Mouse (Mus musculus) forebrain, embryonic 15.5 days (tissue): ENCODE measurements around the gene Rnd1. TPM values are rescaled to one million over a fixed set of nuclear protein-coding genes. Genes with fewer than 3 reads are reported as not detected.
A peak's percentile ranks its signal among the peaks of the same experiment; 100 is the strongest.

Experiments
- ATAC-seq: fragments of 200-750 bp; cut with Nextera tagmentation; replicated peaks from 2 replicates; pipeline ENCODE4 v1.8.0; 2017; ENCODE audit warnings: mild to moderate bottlenecking, moderate TSS enrichment, moderate library complexity
- H3K27ac ChIP-seq: fragments of 300-500 bp; sonication (generic); replicated peaks from 2 replicates; pipeline ENCODE4 v1.5.1; 2015; ENCODE audit warnings: mild to moderate bottlenecking, inconsistent platforms
- H3K27me3 ChIP-seq: fragments of 300-500 bp; sonication (generic); 2 replicates; pipeline ENCODE4 v1.6.1; 2015; ENCODE audit warnings: inconsistent platforms
- H3K36me3 ChIP-seq: fragments of 300-500 bp; sonication (generic); 2 replicates; pipeline ENCODE4 v1.6.1; 2015; ENCODE audit warnings: mild to moderate bottlenecking, inconsistent platforms
- H3K4me1 ChIP-seq: fragments of 300-500 bp; sonication (generic); 2 replicates; pipeline ENCODE4 v1.6.1; 2015; ENCODE audit warnings: inconsistent platforms
- H3K4me2 ChIP-seq: fragments of 300-500 bp; sonication (generic); replicated peaks from 2 replicates; pipeline ENCODE4 v1.6.1; 2015; ENCODE audit warnings: mild to moderate bottlenecking, inconsistent platforms
- H3K4me3 ChIP-seq: fragments of 300-500 bp; sonication (generic); 2 replicates; pipeline ENCODE4 v1.5.1; 2015; ENCODE audit warnings: mild to moderate bottlenecking, inconsistent platforms
- H3K9ac ChIP-seq: fragments of 300-500 bp; sonication (generic); replicated peaks from 2 replicates; pipeline ENCODE4 v1.6.1; 2015; ENCODE audit warnings: mild to moderate bottlenecking, inconsistent platforms
- H3K9me3 ChIP-seq: fragments of 300-500 bp; sonication (generic); 2 replicates; pipeline ENCODE4 v1.6.1; 2016; ENCODE audit warnings: inconsistent platforms
- WGBS: fragments of 180-500 bp; shearing (Covaris S2); methylation state at CpG from one replicate; pipeline ENCODE4 v1.1.7; 2015; ENCODE audit warnings: mixed read lengths; 5-methylcytosine and 5-hydroxymethylcytosine counted together
- polyA plus RNA-seq: library from polyadenylated mRNA; unstranded; fragments of >200 nt; fragmentation: Nextera tagmentation; extraction: Ambion mirVana; gene quantifications from 2 replicates; pipeline ENCODE4 v1.2.1, GENCODE M21; 2015

Rnd1 gene
- polyA plus RNA-seq, 1 experiment from 2014 or later = 12.8 TPM

DNA sequence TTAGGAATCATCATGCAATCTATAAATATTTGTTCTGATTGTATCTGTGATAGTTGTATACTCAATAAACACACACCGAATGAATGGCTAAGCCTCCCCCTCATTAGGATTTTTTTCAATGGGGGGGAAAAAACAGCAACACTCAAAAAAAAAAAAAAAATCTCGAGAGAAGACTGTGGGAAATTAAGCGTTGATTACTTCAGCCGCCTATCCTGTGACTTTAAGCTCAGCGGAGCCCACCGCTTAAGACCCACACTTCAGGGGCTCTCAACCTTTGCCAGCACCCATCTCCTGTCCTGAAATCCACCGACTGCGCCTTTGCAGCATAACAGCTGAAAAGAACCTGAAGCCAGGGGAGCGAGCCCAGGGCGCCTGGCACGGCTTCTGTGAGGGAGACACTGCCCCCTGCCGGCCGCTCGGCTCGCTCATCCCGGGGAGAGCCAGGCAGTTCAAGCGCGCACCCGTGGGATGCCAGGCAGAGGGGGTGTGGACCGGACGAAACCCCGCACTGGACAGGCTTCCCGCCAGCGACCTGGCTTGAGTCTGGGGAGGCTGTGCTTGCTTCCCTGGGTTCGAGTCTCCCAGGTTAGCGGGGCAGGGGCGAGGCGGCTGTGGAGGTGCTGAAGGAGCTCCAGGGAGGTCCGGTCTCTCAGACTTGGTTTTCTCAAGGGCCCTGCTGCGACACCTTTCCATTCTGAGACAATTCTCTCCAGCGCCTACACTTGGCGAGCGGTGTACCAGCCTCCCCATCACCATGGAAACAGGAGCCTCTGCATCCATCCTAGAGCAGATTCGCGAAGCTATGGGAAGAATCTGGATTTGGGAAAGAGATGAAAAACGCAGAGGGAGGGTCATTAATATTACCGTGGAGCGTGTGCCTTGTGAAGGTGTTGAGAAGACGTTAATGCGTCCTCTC lies 22.2 kb upstream of the Rnd1 start:
- Histone ChIP-seq H3K9ac (peak overlapping the region; percentile 46), H3K27ac (peak overlapping the region; percentile 73), H3K27me3 (peaks cover 16% of the 10 kb centered on the region), H3K9me3 (no peaks in the 10 kb centered on the region), H3K4me1 (peaks cover 11% of the 10 kb centered on the region), H3K4me3 (peak overlapping the region; percentile 44), H3K36me3 (no peaks in the 10 kb centered on the region), H3K4me2 (peak overlapping the region; percentile 74)
- WGBS = 3% methylated on average over 40 of the region's 40 CpGs
- ATAC-seq = peak; percentile 91

DNA sequence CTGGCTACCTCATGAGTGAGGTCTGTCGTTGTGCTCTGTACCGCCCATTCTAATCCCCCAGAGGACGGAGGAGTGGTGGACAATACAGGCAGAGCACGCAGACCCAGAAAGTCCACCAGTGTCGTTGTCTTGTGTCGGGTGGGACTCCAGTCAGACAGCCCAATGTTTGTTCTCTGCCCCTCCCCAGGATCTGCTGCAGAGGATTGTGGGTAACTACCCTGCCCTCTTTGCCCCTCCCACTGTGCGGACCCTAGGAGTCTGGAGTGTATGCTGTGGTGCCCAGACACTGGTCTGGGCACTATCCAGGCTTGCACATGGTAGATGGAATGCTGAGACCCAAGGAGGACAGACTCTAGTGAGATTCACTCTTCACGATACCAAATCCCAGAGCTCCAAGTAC lies 19.0 kb upstream of the Rnd1 start:
- Histone ChIP-seq H3K27ac (no peak overlapping the region), H3K27me3 (peaks cover 8% of the 10 kb centered on the region), H3K4me2 (no peak overlapping the region), H3K36me3 (no peaks in the 10 kb centered on the region), H3K4me1 (peaks cover 20% of the 10 kb centered on the region), H3K9ac (no peak overlapping the region), H3K4me3 (no peak overlapping the region), H3K9me3 (no peaks in the 10 kb centered on the region)
- WGBS = 53% methylated on average over 8 of the region's 8 CpGs
- ATAC-seq = no peak

DNA sequence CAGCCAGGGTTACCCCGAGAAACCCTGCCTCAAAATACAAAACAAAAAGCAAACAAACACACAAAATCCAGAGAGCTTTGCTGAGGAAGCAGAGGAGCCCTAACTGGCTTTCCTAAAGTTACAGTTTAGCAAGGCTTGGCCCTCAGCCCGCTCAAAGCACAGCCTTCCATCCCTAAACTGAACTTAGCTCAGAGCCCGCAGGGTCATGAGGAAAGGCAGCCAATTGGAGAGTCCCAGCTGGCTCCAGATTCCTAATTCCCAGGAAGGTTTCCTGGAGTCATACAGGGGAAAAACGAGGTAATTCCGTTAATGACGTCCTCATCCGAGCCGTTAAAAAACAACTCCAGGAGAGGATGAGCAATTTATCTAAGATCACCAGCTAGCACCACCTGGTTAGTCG lies 18.5 kb upstream of the Rnd1 start:
- H3K4me1 ChIP-seq = peaks cover 24% of the 10 kb centered on the region
- no peak overlapping the region for H3K4me2 ChIP-seq
- H3K9ac ChIP-seq = no peak overlapping the region
- no peaks in the 10 kb centered on the region for H3K36me3 ChIP-seq
- WGBS = 52% methylated on average over 9 of the region's 9 CpGs
- peaks cover 3% of the 10 kb centered on the region for H3K27me3 ChIP-seq
- no peak for ATAC-seq
- no peaks in the 10 kb centered on the region for H3K9me3 ChIP-seq
- no peak overlapping the region for H3K4me3 ChIP-seq
- no peak overlapping the region for H3K27ac ChIP-seq

DNA sequence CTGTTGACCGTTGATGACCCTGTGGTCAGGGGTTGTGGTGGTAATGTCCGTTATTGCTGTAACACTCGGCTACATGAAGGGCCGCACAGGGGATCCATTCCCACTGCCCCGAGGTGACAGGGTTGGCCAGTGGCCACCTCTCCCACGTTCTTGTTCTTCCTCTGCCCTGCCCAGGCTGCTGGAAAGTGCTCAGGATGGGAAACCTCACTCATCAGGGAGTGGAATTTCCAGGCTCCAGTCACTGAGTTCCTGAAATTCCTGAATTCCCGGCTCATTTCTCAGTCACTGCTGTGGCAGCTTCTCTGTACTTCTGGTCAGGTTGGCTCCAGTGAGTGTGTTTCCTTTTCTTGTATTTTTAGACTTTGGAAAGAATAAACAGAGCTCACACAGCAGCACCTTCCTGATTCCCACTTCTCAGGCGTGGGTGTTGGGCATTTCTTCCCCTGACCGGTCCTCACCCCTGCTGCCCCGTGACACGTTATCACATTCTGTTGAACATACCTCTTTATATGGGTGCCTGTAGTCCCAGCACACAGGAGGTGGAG lies 15.0 kb upstream of the Rnd1 start:
- H3K36me3 ChIP-seq = no peaks in the 10 kb centered on the region
- no peak for ATAC-seq
- H3K9me3 ChIP-seq = no peaks in the 10 kb centered on the region
- H3K9ac ChIP-seq = no peak overlapping the region
- peaks cover 13% of the 10 kb centered on the region for H3K4me1 ChIP-seq
- no peak overlapping the region for H3K4me2 ChIP-seq
- H3K27ac ChIP-seq = no peak overlapping the region
- no peak overlapping the region for H3K4me3 ChIP-seq
- 62% methylated on average over 11 of the region's 11 CpGs for WGBS
- no peaks in the 10 kb centered on the region for H3K27me3 ChIP-seq

DNA sequence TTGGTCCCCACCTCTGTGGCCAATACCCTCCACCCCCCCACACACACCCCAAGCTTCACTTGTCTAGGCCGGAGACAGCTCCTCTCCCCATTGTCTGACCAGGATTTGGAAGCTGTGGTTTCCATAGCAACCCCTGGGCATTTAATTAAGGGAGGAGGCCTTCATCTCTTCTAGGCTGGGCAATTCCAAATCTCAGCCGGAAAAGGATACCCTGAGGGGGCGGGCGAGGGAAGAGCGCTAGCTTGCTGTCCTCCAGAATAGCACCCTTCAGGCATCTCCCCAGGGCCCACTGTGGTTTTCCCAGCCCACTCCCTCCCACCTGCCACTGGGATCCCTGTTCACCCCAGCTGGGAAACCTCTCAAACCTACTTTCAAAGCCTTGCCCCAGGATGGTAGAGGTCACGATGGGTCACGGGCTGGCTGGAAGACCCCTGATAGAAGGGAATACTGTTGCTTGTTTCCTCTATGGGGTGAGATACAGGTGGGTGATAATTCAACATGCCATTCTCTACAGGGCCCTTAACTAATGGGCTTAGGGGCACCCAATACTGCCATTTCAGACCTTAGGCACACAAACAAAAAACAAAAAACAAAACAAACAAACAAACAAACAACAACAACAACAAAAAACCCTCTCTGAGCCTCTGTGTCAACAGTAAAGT lies 14.4 kb upstream of the Rnd1 start:
- Histone ChIP-seq H3K4me3 (no peak overlapping the region), H3K4me2 (no peak overlapping the region), H3K4me1 (peaks cover 13% of the 10 kb centered on the region), H3K27me3 (no peaks in the 10 kb centered on the region), H3K36me3 (no peaks in the 10 kb centered on the region), H3K27ac (no peak overlapping the region), H3K9me3 (no peaks in the 10 kb centered on the region), H3K9ac (no peak overlapping the region)
- ATAC-seq = 0 out of 2 replicates have a peak, but pooled peaks have one; percentile 19
- WGBS = 13% methylated on average over 7 of the region's 7 CpGs

DNA sequence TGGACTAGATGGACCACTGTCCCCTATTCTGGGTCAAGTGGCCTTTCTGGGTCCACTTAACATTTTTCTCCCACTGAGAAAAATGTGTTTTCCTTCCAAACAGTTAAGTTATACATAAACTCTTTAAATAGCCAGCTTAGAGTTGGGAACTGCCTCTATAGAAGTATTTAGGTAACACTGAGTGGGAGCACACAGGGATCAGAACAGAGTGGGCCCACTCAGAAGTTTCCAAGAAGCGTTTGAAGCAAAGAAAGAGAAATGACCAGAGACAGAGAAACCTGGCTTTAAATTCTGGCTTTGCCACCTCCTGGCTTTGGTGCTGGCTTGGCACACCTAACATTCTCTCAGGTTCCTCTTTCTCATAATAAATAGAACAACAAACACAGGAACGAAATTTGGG lies 12.4 kb upstream of the Rnd1 start:
- H3K4me2 ChIP-seq = no peak overlapping the region
- H3K36me3 ChIP-seq = no peaks in the 10 kb centered on the region
- H3K4me1 ChIP-seq = peaks cover 13% of the 10 kb centered on the region
- no peak overlapping the region for H3K4me3 ChIP-seq
- H3K9ac ChIP-seq = no peak overlapping the region
- no peak overlapping the region for H3K27ac ChIP-seq
- 83% methylated on average over 2 of the region's 2 CpGs for WGBS
- ATAC-seq = no peak
- H3K9me3 ChIP-seq = no peaks in the 10 kb centered on the region
- no peaks in the 10 kb centered on the region for H3K27me3 ChIP-seq

DNA sequence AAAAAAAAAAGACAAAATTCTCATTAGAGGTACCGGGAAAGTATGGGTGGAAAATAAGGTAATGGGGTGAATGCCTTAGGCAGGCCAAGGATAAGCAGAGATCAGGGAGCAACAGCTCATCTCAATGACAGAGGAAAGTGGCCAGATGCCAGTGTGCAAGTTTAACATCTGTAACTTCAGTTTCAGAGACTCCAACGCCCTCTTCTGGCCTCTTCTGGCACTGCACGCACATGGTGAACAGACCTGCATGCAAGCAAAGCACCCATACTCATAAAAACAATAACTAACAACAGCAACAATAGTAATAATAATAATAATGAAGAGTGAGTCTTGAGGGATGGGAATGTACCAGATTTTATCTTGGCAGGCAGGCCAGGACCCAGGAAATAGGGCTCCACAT lies 8.7 kb upstream of the Rnd1 start:
- no peak overlapping the region for H3K4me3 ChIP-seq
- H3K9me3 ChIP-seq = no peaks in the 10 kb centered on the region
- peaks cover 2% of the 10 kb centered on the region for H3K4me1 ChIP-seq
- H3K4me2 ChIP-seq = no peak overlapping the region
- WGBS = 69% methylated on average over 3 of the region's 3 CpGs
- no peak overlapping the region for H3K9ac ChIP-seq
- H3K36me3 ChIP-seq = no peaks in the 10 kb centered on the region
- H3K27me3 ChIP-seq = no peaks in the 10 kb centered on the region
- no peak for ATAC-seq
- H3K27ac ChIP-seq = no peak overlapping the region

DNA sequence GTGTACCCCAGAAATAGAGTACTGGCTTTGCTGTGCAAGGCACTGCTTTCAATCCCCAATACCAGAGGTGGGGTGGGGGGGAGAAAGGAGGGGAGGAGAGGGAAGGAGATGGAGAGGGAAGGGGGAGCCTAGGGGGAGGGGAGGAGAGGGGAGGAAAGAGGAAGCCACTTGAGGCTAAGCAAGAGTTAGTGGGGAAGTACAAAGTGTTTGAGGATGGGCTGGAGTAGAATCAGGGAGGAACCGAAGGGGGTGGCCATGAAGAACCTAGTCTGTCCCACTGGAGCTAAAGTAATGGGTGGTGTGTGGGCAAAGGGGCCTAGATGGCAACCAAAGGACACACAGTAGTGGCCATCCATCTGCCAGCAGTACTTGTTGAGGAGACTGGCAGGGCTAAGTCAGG lies 6.5 kb upstream of the Rnd1 start:
- WGBS = 96% methylated on average over 1 of the region's 1 CpGs
- Histone ChIP-seq H3K27ac (no peak overlapping the region), H3K9ac (no peak overlapping the region), H3K4me1 (no peaks in the 10 kb centered on the region), H3K9me3 (no peaks in the 10 kb centered on the region), H3K36me3 (no peaks in the 10 kb centered on the region), H3K27me3 (no peaks in the 10 kb centered on the region), H3K4me3 (no peak overlapping the region), H3K4me2 (no peak overlapping the region)
- ATAC-seq = no peak

DNA sequence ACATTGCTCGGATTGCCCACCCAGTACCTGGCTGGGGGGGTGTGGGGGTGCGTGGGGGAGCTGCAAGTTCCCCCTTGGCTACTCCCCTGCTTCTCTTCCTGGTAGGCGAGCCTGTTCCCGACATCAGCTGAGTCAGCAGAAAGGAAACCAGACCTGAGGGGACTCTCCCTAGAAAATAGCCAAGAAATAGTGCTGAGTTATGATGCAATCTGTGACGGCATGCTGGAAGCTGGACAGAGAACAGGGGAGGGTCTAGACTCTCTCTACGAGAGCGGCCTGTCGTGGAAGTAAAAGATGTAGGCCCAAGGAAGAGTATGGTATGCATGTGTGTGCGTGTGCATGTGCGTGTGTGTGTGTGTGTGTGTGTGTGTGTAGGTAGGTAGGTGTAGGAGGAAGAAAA lies 5.9 kb upstream of the Rnd1 start:
- H3K4me1 ChIP-seq = no peaks in the 10 kb centered on the region
- H3K9ac ChIP-seq = no peak overlapping the region
- H3K27me3 ChIP-seq = no peaks in the 10 kb centered on the region
- H3K4me2 ChIP-seq = no peak overlapping the region
- WGBS = 80% methylated on average over 10 of the region's 10 CpGs
- no peak for ATAC-seq
- no peak overlapping the region for H3K4me3 ChIP-seq
- no peaks in the 10 kb centered on the region for H3K9me3 ChIP-seq
- H3K36me3 ChIP-seq = no peaks in the 10 kb centered on the region
- H3K27ac ChIP-seq = no peak overlapping the region

DNA sequence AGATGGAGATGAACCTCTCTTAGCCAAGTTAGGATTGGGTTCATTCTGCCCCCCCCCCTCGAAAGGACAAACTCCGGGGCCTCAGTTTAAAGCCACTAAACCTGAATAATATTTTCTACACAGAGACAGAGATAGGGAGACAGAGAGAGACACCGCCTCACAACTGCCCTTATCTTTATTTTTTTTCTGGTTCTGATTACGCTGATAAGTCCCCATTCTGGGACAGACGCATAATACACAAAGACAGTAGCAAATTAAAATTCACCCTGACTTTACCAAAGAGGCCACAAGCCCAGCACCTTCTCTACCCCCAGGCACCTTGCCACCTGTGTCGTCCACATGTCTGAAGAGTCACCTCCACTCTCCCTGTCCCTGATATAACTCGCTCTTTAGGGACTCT lies 4.4 kb upstream of the Rnd1 start:
- H3K4me3 ChIP-seq = no peak overlapping the region
- 86% methylated on average over 7 of the region's 7 CpGs for WGBS
- no peak for ATAC-seq

DNA sequence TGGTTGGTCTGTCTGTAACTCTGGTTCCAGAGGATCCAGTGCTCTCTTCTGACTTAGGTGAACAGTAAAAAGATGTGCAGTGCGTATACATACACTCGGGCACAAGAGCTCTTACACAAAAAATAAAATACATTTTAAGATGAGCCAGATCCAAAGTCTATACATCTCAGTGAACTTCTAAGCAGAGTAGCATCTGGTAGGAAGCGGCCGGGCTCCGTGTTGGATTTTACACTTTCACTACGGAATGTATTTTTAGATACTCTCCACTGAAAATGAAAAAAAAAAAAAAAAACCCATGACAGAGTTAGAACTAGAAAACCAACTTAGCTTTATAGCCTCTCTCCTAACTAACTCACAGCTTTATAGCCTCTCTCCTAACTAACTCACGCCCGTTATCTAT lies 3.4 kb upstream of the Rnd1 start:
- no peaks in the 10 kb centered on the region for H3K9me3 ChIP-seq

More for the DNA sequence above, 4.4 kb upstream of the Rnd1 start:
- Histone ChIP-seq H3K27me3 (no peaks in the 10 kb centered on the region), H3K27ac (no peak overlapping the region), H3K9me3 (no peaks in the 10 kb centered on the region), H3K9ac (no peak overlapping the region), H3K4me2 (no peak overlapping the region), H3K36me3 (no peaks in the 10 kb centered on the region), H3K4me1 (peaks cover 8% of the 10 kb centered on the region)

DNA sequence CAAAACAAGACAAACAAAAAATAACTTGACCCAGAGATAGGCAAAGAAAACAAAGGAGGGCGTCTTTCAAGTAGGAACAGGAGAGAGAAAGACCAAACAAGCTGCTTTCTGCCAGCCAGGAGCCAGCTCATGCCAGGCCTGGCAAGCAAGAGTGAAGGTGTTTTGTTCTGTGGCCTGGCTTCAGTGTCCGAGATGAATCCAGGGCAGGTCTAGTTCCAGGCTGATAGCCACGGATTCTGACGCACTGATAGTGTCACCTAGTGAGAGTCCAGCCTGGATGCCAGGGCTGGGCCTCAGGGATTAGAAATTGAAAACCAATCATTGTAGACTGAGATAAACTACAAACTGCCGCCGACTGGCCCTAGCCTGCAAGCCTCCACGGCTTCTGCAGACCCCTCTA lies 716 bp upstream of the Rnd1 start:
- no peaks in the 10 kb centered on the region for H3K36me3 ChIP-seq
- H3K27me3 ChIP-seq = no peaks in the 10 kb centered on the region
- H3K4me2 ChIP-seq = 0 out of 2 replicates have a peak overlapping the region, but pooled peaks have one; percentile 99
- no peak overlapping the region for H3K4me3 ChIP-seq
- H3K9ac ChIP-seq = no peak overlapping the region
- peaks cover 38% of the 10 kb centered on the region for H3K4me1 ChIP-seq
- ATAC-seq = no peak
- H3K9me3 ChIP-seq = no peaks in the 10 kb centered on the region
- WGBS = 66% methylated on average over 7 of the region's 7 CpGs
- H3K27ac ChIP-seq = no peak overlapping the region

More for the DNA sequence above, 3.4 kb upstream of the Rnd1 start:
- no peak for ATAC-seq
- H3K4me1 ChIP-seq = peaks cover 18% of the 10 kb centered on the region
- no peak overlapping the region for H3K27ac ChIP-seq
- no peak overlapping the region for H3K4me2 ChIP-seq
- WGBS = 89% methylated on average over 8 of the region's 8 CpGs
- no peak overlapping the region for H3K4me3 ChIP-seq
- H3K27me3 ChIP-seq = no peaks in the 10 kb centered on the region
- no peaks in the 10 kb centered on the region for H3K36me3 ChIP-seq
- H3K9ac ChIP-seq = no peak overlapping the region
